Mouse (Mus musculus) bone marrow, adult 2 months (tissue): Measurements from ENCODE around the gene Epb41l5. TPM values are rescaled to one million over a fixed set of nuclear protein-coding genes. Genes with fewer than 3 reads are reported as not detected.

Source experiments
- H3K27ac ChIP-seq: fragments of 200-500 bp; 2 replicates; pipeline ENCODE4 v1.5.1; 2012; ENCODE audit warnings: low read depth, mild to moderate bottlenecking, control low read depth, inconsistent platforms, low read length; ENCODE audit not compliant: control insufficient read depth, poor library complexity, insufficient read depth
- H3K4me1 ChIP-seq: fragments of 200-500 bp; 2 replicates; pipeline ENCODE4 v1.6.1; 2011; ENCODE audit warnings: low read length; ENCODE audit not compliant: control insufficient read depth, insufficient read depth
- H3K4me3 ChIP-seq: fragments of 200-500 bp; replicated peaks from 2 replicates; pipeline ENCODE3; 2011; ENCODE audit warnings: mild to moderate bottlenecking, low read depth, low read length, control low read depth; ENCODE audit not compliant: control insufficient read depth
- CTCF ChIP-seq: fragments of 200-500 bp; IDR thresholded peaks from 2 replicates; pipeline ENCODE4 v1.5.1; 2011; ENCODE audit warnings: low read length, control low read depth; ENCODE audit not compliant: control insufficient read depth, insufficient read depth
- POLR2A ChIP-seq: fragments of 200-500 bp; IDR thresholded peaks from 2 replicates; pipeline ENCODE4 v1.6.1; 2011; ENCODE audit warnings: low read depth, mild to moderate bottlenecking, control low read depth, low read length, borderline replicate concordance; ENCODE audit not compliant: control insufficient read depth
- WGBS: fragments of 180-500 bp; shearing (Covaris S2); methylation state at CpG from one replicate; pipeline ENCODE4 v1.1.7; 2018; 5-methylcytosine and 5-hydroxymethylcytosine counted together
- polyA plus RNA-seq: library from polyadenylated mRNA; stranded (reverse); fragments of >200 nt; gene quantifications from 2 replicates; pipeline ENCODE4 v1.2.4, GENCODE M21; 2011; ENCODE audit warnings: low replicate concordance; ENCODE audit not compliant: missing spikeins, insufficient read depth, insufficient read length

Gene Epb41l5
- 0.40 and 2.4 TPM in 2 replicates for polyA plus RNA-seq

DNA sequence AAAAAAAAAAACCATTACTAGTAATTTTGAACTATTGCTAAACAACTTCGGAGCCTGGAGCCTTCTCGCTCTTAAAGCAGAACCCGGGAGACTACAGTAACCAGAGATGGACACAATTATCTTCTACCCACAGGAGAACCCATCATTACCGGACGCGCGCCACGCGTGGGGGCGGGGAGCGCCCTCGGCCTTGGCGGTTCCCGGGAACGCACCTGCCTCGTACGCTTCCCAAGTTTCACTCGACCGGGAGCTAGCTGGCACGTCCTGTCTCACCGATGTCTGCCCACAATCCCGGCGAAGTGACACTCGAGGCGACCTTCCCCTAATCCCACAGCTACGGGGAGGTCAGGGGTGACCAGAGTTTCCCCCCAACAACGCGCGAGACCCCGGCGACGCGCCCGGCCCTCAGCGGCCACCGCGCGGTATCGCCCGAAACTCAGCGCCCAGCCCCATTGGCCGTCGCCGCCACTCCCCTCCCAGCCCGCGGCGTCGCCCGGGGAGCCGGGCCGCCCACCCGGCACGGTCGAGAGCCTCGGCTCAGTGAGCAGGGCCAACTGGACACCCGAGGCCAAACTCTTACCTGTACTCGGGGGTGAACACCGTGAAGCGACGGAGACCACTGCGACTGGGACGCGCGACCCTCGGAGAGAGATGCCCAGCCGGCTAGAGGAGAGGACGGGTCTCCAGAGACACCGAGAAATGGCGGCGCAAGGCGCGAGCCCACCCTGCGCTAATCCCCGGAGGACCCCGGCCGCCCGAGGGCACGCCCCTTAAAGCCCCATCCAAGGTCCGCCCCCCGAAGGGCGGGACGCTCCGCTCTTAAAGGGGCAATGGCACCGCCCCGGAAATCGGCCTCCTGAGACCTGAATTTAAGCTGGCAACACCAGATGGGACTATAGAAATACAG is at the start of gene Epb41l5:
Gene Epb41l5 (minus strand): TSS at position 796 of the 907 bp plus-strand sequence.
- Histone ChIP-seq H3K27ac (peak within 1 kb of the TSS; percentile 33; the same call in 1 of the 2 replicates), H3K4me1 (no peaks in the 10 kb centered on the region; the same call in 1 of the 2 replicates), H3K4me3 (peak within 1 kb of the TSS; percentile 88)
- WGBS: under 1% methylated on average over 86 of the region's 86 CpGs
- TF ChIP-seq CTCF (no peak), POLR2A (no peak)

DNA sequence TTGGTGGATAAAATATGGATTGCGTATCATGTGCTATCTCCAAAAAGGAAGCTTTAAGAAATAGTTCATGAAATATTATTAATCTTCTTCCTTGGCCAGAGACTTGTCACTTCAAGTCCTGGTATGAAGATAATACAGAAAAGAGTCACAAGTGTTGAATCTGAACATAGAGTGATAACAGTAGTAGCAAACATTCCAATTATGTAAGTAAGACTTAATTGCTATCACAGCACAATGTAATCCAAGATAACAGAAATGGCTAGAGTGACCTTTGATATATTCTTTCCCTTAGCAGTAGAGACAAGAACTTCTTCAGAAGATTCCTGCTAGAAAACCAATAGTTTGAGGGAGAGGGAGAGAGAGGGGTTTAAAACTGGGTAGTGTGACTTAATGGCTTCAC is 48.1 kb upstream of the Epb41l5 start:
- H3K27ac ChIP-seq: no peak overlapping the region
- TF ChIP-seq POLR2A (no peak), CTCF (no peak)
- H3K4me1 ChIP-seq: no peaks in the 10 kb centered on the region
- no peak overlapping the region for H3K4me3 ChIP-seq
- WGBS: 78% methylated on average over 1 of the region's 1 CpGs

DNA sequence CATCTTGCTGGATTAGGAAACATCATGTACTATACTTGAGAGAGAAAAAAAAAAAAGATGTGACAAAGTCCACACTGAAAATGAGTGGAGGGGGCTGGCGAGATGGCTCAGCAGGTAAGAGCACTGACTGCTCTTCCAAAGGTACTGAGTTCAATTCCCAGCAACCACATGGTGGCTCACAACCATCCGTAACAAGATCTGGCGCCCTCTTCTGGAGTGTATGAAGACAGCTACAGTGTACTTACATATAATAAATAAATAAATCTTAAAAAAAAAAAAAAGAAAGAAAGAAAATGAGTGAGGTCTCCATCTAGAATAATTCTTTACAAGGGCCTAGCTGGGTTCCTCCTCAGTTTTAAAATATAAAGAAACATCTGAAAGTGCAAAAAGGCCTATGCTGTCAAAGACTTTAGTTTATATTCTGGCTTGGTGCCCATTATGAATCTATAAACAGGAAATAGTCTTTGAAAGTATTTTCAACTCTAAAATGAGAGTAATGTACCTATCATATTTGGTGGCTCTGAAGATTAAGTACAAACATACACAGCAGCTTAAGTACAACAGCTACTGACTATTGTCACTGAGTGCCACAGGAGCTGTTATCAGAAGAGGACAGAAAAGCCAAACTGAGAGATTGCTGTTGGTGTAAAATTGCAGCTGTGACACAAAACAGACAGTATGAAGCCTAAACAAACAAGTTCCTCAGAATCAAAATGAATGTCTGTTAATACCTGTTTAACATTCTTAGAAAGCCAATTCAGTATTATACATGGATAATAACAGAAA is 37.2 kb upstream of the Epb41l5 start:
- no peak overlapping the region for H3K27ac ChIP-seq
- no peak for TF ChIP-seq CTCF
- TF ChIP-seq POLR2A: no peak
- 81% methylated on average over 3 of the region's 3 CpGs for WGBS
- no peak overlapping the region for H3K4me3 ChIP-seq
- no peaks in the 10 kb centered on the region for H3K4me1 ChIP-seq

DNA sequence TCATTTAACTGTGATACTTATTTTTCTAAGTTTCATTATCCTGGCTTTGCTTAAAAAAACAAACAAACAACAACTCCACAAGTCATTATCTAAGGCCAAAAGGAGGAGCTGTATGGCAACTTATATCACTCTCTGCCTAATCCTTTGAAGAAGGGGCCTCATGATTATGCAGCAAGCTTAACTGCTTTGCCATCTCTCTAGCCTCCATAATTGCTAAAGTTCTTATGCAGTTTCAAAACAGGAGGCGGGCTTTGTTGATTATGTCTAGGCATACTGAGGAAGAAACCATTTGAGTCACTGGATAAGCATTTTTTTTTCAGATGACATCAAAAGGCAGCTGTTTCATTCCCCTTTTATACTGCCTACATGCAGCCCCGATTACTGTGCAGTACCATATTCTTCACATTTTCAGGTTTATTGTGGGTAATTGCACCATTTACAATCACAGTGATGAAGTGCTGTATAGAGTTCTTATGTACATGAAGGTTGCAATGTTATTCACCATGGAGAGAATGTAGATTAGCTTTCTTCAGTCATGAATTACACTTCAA is 32.9 kb upstream of the Epb41l5 start:
- no peak overlapping the region for H3K4me3 ChIP-seq
- H3K27ac ChIP-seq: no peak overlapping the region
- TF ChIP-seq CTCF: no peak
- no peak for TF ChIP-seq POLR2A
- WGBS: 75% methylated on average over 2 of the region's 2 CpGs
- H3K4me1 ChIP-seq: no peaks in the 10 kb centered on the region

DNA sequence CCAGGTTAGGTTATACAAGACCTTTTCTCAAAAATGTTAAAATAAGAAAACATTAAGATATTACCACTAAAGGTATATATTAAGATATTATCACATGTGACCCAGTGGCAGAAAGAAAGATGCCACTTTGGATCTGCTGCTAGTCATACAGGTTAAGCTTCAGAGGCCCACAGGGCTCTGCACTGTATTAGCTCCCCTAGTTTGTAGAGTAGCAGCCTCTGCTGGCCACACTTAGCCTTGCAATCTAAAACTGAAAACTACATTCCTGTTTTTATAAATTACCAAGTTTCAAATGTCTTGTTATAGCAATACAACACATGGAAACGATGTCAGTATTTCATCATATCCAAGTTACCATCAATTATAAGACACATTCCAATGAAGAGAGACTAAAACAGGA is 26.2 kb upstream of the Epb41l5 start:
- Histone ChIP-seq H3K4me1 (no peaks in the 10 kb centered on the region), H3K4me3 (no peak overlapping the region), H3K27ac (no peak overlapping the region)
- TF ChIP-seq CTCF: 0 out of 2 replicates have a peak, but pooled peaks have one; percentile 6
- TF ChIP-seq POLR2A: no peak
- WGBS: 42% methylated on average over 1 of the region's 1 CpGs

DNA sequence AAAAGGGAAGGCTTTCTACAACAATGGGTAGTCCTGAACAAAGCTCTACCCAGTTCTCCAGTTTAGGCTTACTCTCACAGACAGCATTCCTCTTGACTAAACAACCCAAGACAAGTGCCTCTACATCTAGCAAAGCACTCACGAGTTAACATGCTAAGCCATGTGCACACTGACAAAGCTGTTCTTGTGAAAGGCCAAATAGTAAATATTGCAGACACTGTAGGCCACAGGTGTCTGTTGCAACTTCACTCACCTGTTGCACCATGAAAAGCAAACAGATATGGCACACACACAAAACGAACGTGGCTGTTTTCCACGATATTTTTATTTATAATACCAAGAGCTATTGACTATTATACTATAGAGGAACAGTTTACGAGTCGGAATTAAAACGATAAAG is 18.1 kb upstream of the Epb41l5 start:
- 78% methylated on average over 7 of the region's 7 CpGs for WGBS
- no peak overlapping the region for H3K4me3 ChIP-seq
- TF ChIP-seq POLR2A (no peak), CTCF (no peak)
- H3K27ac ChIP-seq: no peak overlapping the region
- H3K4me1 ChIP-seq: no peaks in the 10 kb centered on the region

DNA sequence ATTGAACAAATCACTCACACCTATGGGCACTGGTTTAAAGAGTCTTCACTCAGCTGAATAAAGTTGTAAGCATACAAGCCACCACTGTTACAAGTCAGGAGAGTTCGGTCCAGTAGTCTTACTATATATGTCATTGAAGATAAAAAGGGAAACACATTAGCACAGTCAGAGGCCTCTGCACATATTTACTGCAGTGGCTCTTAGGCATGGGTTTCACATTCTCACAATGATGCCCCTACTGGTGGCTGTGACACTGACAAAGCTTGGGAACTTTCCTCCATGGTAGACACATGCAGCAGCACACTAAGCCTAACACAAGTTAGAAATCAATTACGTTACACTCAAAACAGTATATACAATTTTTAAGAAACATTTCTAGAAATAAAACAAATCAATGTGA is 5.5 kb upstream of the Epb41l5 start:
- 83% methylated on average over 2 of the region's 2 CpGs for WGBS
- Histone ChIP-seq H3K4me1 (no peaks in the 10 kb centered on the region), H3K27ac (no peak overlapping the region), H3K4me3 (no peak overlapping the region)
- TF ChIP-seq CTCF (no peak), POLR2A (no peak)

DNA sequence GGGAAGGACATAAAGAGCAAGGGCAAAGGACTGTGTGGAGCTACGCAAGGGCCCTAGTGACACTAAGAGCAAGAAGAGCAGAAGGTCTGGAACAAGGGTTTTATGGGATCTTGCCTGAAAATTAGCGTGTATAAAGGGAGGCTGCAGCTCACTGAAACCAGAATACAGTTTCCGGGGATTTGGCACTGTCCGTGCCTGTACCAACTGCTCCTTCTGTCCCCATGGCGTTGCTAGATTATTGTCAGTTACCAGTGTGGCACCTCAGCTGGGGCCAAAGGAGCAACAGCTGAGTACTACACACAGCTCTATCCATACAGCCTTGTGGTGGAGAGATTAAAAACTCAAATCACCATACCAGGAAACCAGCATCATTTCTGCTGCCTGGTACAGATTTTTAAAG is 1.6 kb upstream of the Epb41l5 start:
- Histone ChIP-seq H3K4me1 (no peaks in the 10 kb centered on the region; the same call in 1 of the 2 replicates), H3K27ac (no peak overlapping the region), H3K4me3 (no peak overlapping the region)
- WGBS: 95% methylated on average over 5 of the region's 5 CpGs
- TF ChIP-seq CTCF: no peak
- TF ChIP-seq POLR2A: no peak

DNA sequence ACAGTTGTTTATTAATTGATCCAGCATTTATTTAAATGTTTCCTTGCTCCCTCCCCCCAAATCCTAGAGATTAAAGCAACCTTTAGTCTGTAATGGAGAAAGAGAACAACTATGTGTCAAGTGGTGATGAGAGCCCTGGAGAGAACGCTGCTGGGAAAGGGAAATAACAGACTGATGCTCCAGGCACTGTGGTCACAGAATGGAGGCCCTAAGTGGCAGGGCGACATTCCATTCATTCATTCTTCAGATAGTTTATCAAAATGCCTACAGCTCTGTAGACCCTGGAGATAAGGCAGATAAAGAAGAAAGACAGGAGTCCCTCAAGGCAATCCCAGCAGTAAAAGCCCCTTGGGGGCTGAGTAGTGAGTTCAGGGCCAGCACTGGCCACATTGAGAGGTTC is 827 bp upstream of the Epb41l5 start:
- Histone ChIP-seq H3K4me3 (no peak overlapping the region), H3K27ac (no peak overlapping the region), H3K4me1 (no peaks in the 10 kb centered on the region; the same call in 1 of the 2 replicates)
- no peak for TF ChIP-seq CTCF
- no peak for TF ChIP-seq POLR2A
- 84% methylated on average over 2 of the region's 2 CpGs for WGBS
